Mouse (Mus musculus): ENCODE data around the gene Gm15557. TPM values are rescaled to one million over a fixed set of nuclear protein-coding genes. Genes with fewer than 3 reads are reported as not detected.

Gm15557 gene
- polyA plus RNA-seq, 1 experiment from 2014 or later: not detected

- no peak overlapping the region for H3K4me2 ChIP-seq (replicated peaks)
- H3K4me3 ChIP-seq: no peak overlapping the region
- no peaks in the 10 kb centered on the region for H3K9me3 ChIP-seq
- no peaks in the 10 kb centered on the region for H3K27me3 ChIP-seq (replicated peaks)
- no peak for ATAC-seq (ENCODE audit: low FRiP score, low read depth)
- H3K9ac ChIP-seq: no peak overlapping the region
- 0 out of 2 replicates have a peak, but pooled peaks cover 5% of the 10 kb centered on the region for H3K4me1 ChIP-seq
- H3K36me3 ChIP-seq: peaks cover 44% of the 10 kb centered on the region
- H3K27ac ChIP-seq: no peak overlapping the region
- 79% methylated on average over 10 of the region's 10 CpGs for WGBS
These were observed 21.3 kb downstream of the Gm15557 start for GRCm38 (mm10) chr2:155961862-155962261.

- Histone ChIP-seq H3K27ac (no peak overlapping the region), H3K4me3 (no peak overlapping the region), H3K9ac (no peak overlapping the region), H3K4me1 (no peaks in the 10 kb centered on the region), H3K4me2 (replicated peaks) (no peak overlapping the region), H3K9me3 (no peaks in the 10 kb centered on the region), H3K27me3 (replicated peaks) (no peaks in the 10 kb centered on the region), H3K36me3 (peaks cover 55% of the 10 kb centered on the region)
- ATAC-seq (ENCODE audit: low FRiP score, low read depth): no peak
- 64% methylated on average over 1 of the region's 1 CpGs for WGBS
These were observed 22.5 kb downstream of the Gm15557 start for GRCm38 (mm10) chr2:155962991-155963390.

- no peak for ATAC-seq (ENCODE audit: low FRiP score, low read depth)
- WGBS: 93% methylated on average over 6 of the region's 6 CpGs
- peaks cover 90% of the 10 kb centered on the region for H3K36me3 ChIP-seq
- no peak overlapping the region for H3K9ac ChIP-seq
- H3K9me3 ChIP-seq: no peaks in the 10 kb centered on the region
- no peaks in the 10 kb centered on the region for H3K4me1 ChIP-seq
- no peak overlapping the region for H3K27ac ChIP-seq
- no peak overlapping the region for H3K4me2 ChIP-seq (replicated peaks)
- H3K4me3 ChIP-seq: no peak overlapping the region
- no peaks in the 10 kb centered on the region for H3K27me3 ChIP-seq (replicated peaks)
These were observed 32.8 kb downstream of the Gm15557 start for GRCm38 (mm10) chr2:155973348-155973747.

- no peaks in the 10 kb centered on the region for H3K27me3 ChIP-seq (replicated peaks)
- no peak overlapping the region for H3K4me2 ChIP-seq (replicated peaks)
- H3K27ac ChIP-seq: no peak overlapping the region
- no peaks in the 10 kb centered on the region for H3K4me1 ChIP-seq
- H3K4me3 ChIP-seq: no peak overlapping the region
- H3K9ac ChIP-seq: no peak overlapping the region
- 90% methylated on average over 14 of the region's 14 CpGs for WGBS
- H3K9me3 ChIP-seq: no peaks in the 10 kb centered on the region
- peaks cover 88% of the 10 kb centered on the region for H3K36me3 ChIP-seq
- no peak for ATAC-seq (ENCODE audit: low FRiP score, low read depth)
These were observed 33.7 kb downstream of the Gm15557 start for GRCm38 (mm10) chr2:155974087-155974731.

GRCm38 (mm10) chr2:155979328-155979991 is 38.9 kb downstream of the Gm15557 start:
- Histone ChIP-seq H3K9ac (no peak overlapping the region), H3K27me3 (replicated peaks) (no peaks in the 10 kb centered on the region), H3K36me3 (peaks cover 91% of the 10 kb centered on the region), H3K27ac (no peak overlapping the region), H3K4me1 (no peaks in the 10 kb centered on the region), H3K4me2 (replicated peaks) (no peak overlapping the region), H3K4me3 (no peak overlapping the region), H3K9me3 (no peaks in the 10 kb centered on the region)
- WGBS: 83% methylated on average over 5 of the region's 5 CpGs
- ATAC-seq (ENCODE audit: low FRiP score, low read depth): no peak

GRCm38 (mm10) chr2:155985776-155986175 is 45.2 kb downstream of the Gm15557 start:
- H3K9ac ChIP-seq: no peak overlapping the region
- no peaks in the 10 kb centered on the region for H3K9me3 ChIP-seq
- no peak overlapping the region for H3K4me2 ChIP-seq (replicated peaks)
- no peaks in the 10 kb centered on the region for H3K4me1 ChIP-seq
- WGBS: 96% methylated on average over 7 of the region's 7 CpGs
- peaks cover 96% of the 10 kb centered on the region for H3K36me3 ChIP-seq
- no peak overlapping the region for H3K4me3 ChIP-seq
- no peak overlapping the region for H3K27ac ChIP-seq
- no peak for ATAC-seq (ENCODE audit: low FRiP score, low read depth)
- no peaks in the 10 kb centered on the region for H3K27me3 ChIP-seq (replicated peaks)

- ATAC-seq (ENCODE audit: low FRiP score, low read depth): no peak
- Histone ChIP-seq H3K4me1 (no peaks in the 10 kb centered on the region), H3K4me2 (replicated peaks) (no peak overlapping the region), H3K27ac (no peak overlapping the region), H3K4me3 (no peak overlapping the region), H3K9me3 (no peaks in the 10 kb centered on the region), H3K27me3 (replicated peaks) (no peaks in the 10 kb centered on the region), H3K36me3 (peaks cover 98% of the 10 kb centered on the region), H3K9ac (no peak overlapping the region)
- 96% methylated on average over 6 of the region's 6 CpGs for WGBS
These were observed 46.6 kb downstream of the Gm15557 start for GRCm38 (mm10) chr2:155987131-155987530.

GRCm38 (mm10) chr2:155989085-155989484 is 48.6 kb downstream of the Gm15557 start:
- peaks cover 98% of the 10 kb centered on the region for H3K36me3 ChIP-seq
- 81% methylated on average over 4 of the region's 4 CpGs for WGBS
- no peak for ATAC-seq (ENCODE audit: low FRiP score, low read depth)
- no peaks in the 10 kb centered on the region for H3K27me3 ChIP-seq (replicated peaks)
- H3K9ac ChIP-seq: no peak overlapping the region
- no peak overlapping the region for H3K4me2 ChIP-seq (replicated peaks)
- no peak overlapping the region for H3K27ac ChIP-seq
- no peak overlapping the region for H3K4me3 ChIP-seq
- no peaks in the 10 kb centered on the region for H3K9me3 ChIP-seq
- H3K4me1 ChIP-seq: no peaks in the 10 kb centered on the region

- WGBS: 91% methylated on average over 10 of the region's 10 CpGs
- Histone ChIP-seq H3K27me3 (replicated peaks) (no peaks in the 10 kb centered on the region), H3K36me3 (peaks cover 99% of the 10 kb centered on the region)
These were observed 50.6 kb downstream of the Gm15557 start for GRCm38 (mm10) chr2:155991151-155991550.

GRCm38 (mm10) chr2:155991863-155992321 is 51.4 kb downstream of the Gm15557 start:
- Histone ChIP-seq H3K36me3 (peaks cover 99% of the 10 kb centered on the region), H3K27ac (no peak overlapping the region), H3K9ac (no peak overlapping the region), H3K4me3 (no peak overlapping the region), H3K4me1 (no peaks in the 10 kb centered on the region), H3K4me2 (replicated peaks) (no peak overlapping the region), H3K27me3 (replicated peaks) (no peaks in the 10 kb centered on the region), H3K9me3 (no peaks in the 10 kb centered on the region)
- 87% methylated on average over 14 of the region's 14 CpGs for WGBS
- ATAC-seq (ENCODE audit: low FRiP score, low read depth): no peak

More at GRCm38 (mm10) chr2:155991151-155991550, 50.6 kb downstream of the Gm15557 start:
- Histone ChIP-seq H3K4me3 (no peak overlapping the region), H3K27ac (no peak overlapping the region), H3K9ac (no peak overlapping the region), H3K4me2 (replicated peaks) (no peak overlapping the region), H3K9me3 (no peaks in the 10 kb centered on the region), H3K4me1 (no peaks in the 10 kb centered on the region)
- ATAC-seq (ENCODE audit: low FRiP score, low read depth): no peak
